Mouse (Mus musculus) left cerebral cortex, postnatal 4 days (tissue): ENCODE measurements at regions not wholly inside any gene's neighbourhood (a gene's known extent, or its start where the extent isn't known, plus 50 kb on each side); places are given as distances from the start of the nearest gene placed in this dataset.

Experiments
- DNase-seq: peaks from one replicate; pipeline ENCODE4 v3.0.0-alpha.2; 2022
- intact Hi-C: fragments of 180-260 bp; cut with DNase I; formaldehyde crosslinking; loops from one replicate; pipeline ENCODE4 v1.15.1; 2025

GRCm38 (mm10) chr14:18396206-18396764 is 64.6 kb upstream of the Ube2e1 start:
- intact Hi-C loops = no loop called here
- no peak for DNase-seq

DNA sequence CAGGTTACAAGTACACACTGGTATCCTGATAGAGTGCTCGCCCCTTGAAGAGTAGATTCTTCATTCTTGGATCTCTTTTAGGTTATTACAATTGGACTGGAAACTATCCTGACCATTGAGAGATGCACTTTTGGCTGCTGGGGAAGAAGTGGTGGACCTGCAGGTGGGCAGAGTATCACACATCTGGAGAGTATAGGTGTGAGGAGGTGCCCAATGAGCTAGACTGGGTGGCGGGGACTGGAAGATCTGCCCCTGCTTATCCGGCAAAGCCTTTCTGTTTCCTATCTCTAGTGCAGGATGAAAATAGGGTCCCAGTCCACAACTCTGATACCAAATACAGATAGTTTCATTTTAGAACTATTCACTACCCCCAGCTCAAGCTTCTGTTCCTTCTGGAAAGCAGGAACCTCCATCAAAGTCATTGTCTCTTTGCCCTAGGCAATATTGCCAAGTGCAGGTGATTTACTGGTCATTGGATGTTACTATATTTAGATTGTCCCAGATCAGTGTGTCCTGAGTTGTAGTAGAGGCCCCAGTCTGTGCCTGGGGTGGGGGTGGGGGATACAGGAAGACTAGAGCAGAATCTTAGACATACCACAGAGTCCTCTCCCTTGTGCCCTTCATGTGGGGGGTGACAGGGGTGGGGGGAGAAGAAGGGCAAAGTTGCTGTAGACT is 62.5 kb upstream of the Ube2e1 start:
- intact Hi-C loops = no loop called here
- DNase-seq = no peak

DNA sequence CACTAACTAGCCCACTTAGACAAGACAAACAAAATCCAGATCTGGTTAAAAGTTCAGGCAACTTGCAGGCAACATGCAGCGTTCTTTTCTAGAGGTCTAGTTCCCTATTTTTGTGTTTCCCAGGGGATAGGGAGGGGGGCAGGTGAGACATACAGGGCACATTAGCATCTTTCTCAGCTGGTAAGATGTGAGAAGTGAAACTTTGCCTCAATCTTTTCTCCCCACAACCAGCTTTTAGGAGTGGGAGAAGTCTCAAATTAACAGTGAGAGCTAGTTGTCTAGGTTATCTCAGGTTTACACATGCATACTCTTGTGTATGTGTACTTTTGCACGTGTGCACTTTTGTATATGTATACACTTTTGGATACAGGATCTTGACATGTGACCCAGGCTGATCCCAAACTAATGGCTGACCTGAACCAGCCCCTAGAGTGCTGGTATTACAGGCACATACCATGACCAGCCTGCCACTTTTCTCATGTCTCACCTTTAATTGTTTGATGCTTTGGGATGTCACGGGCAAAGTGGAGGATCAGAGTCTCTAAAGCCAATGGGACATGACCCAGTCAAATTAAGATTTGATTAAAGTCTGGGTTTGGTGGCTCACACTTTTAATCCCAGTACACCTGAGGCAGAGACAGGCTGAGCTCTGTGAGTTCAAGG is 60.3 kb upstream of the Ube2e1 start:
- intact Hi-C loops = no loop called here
- no peak for DNase-seq

- intact Hi-C loops = no loop called here
- DNase-seq = no peak
Observed at GRCm38 (mm10) chr14:18389390-18389789, 57.7 kb upstream of the Ube2e1 start.

GRCm38 (mm10) chr14:18385953-18386668 is 54.5 kb upstream of the Ube2e1 start:
- intact Hi-C loops = no loop called here

More at GRCm38 (mm10) chr14:18385953-18386668, 54.5 kb upstream of the Ube2e1 start:
- peak; percentile 47 for DNase-seq
